Comparison of ENCODE assay signal across 8 mouse cellular contexts in genomic region chr6:83913710-83914109, GRCm38 (mm10). TPM values are rescaled to one million over a fixed set of nuclear protein-coding genes. Genes with fewer than 3 reads are reported as not detected.
DNase-seq lines count a peak whose midpoint lies in the region; ATAC-seq and TF ChIP-seq lines count a peak whose summit lies in the region.

No protein-coding gene starts in this region.

- H3K79me2 ChIP-seq in CH12.LX (replicated peaks; ENCODE audit: control insufficient read depth, extremely low read depth, insufficient read depth, poor library complexity, severe bottlenecking): peaks cover 25% of the 10 kb centered on the region

- DNase-seq in heart, adult 18-20 months: peak; percentile 10 to 24
- no peak for DNase-seq in heart, postnatal 25 days (ENCODE audit: low spot score)
- DNase-seq in CH12.LX (ENCODE audit: extremely low read depth): no peak
- DNase-seq in limb, embryonic 10.5 days (ENCODE audit: low spot score): no peak
- DNase-seq in stomach, postnatal 0 days (ENCODE audit: low spot score): no peak
- DNase-seq in gastrocnemius, postnatal 36 days: no peak

- no peak for TF ChIP-seq RAD21 in CH12.LX (IDR thresholded peaks at IDR 0.05; ENCODE audit: low read depth, low read length)

- no peak for TF ChIP-seq CTCF in CH12.LX (conservative IDR thresholded peaks at IDR 0.05 in 1 of 2, IDR thresholded peaks at IDR 0.05 in 1 of 2; ENCODE audit: low read depth in 2 of 2, low read length in 2 of 2)
- no peak for TF ChIP-seq CTCF in stomach, postnatal 0 days (IDR thresholded peaks at IDR 0.05; ENCODE audit: low read depth)

- no peak overlapping the region for H3K27ac ChIP-seq in CH12.LX (ENCODE audit: insufficient read depth, low read depth)
- H3K27ac ChIP-seq in limb, embryonic 10.5 days: no peak overlapping the region
- no peak overlapping the region for H3K27ac ChIP-seq in stomach, postnatal 0 days (replicated peaks)

- TF ChIP-seq POLR2A in CH12.LX (IDR thresholded peaks at IDR 0.05; ENCODE audit: low read depth, low read length): no peak

- peak overlapping the region; percentile 18; the same call in 1 of the 2 replicates for H3K4me2 ChIP-seq in CH12.LX (ENCODE audit: insufficient read depth, low read depth, poor library complexity, severe bottlenecking)
- no peak overlapping the region for H3K4me2 ChIP-seq in stomach, postnatal 0 days (replicated peaks; ENCODE audit: low read depth)

- no peak overlapping the region for H3K9ac ChIP-seq in CH12.LX (ENCODE audit: insufficient read depth, low read depth)
- H3K9ac ChIP-seq in stomach, postnatal 0 days (ENCODE audit: low read length): no peak overlapping the region

- peaks cover 0 to 5% of the 10 kb centered on the region in 2 experiments; a peak in 2 of 4 replicates for H3K4me1 ChIP-seq in CH12.LX (ENCODE audit: control insufficient read depth in 1 of 2, insufficient read depth in 2 of 2)
- no peaks in the 10 kb centered on the region for H3K4me1 ChIP-seq in limb, embryonic 10.5 days
- no peaks in the 10 kb centered on the region for H3K4me1 ChIP-seq in stomach, postnatal 0 days (replicated peaks; ENCODE audit: control insufficient read depth, insufficient read depth)

- dilution Hi-C loops in CH12.LX (cut with MboI; ENCODE audit: extremely low pct_ligation_motif_present, extremely low pct_unique_long_range_greater_than_20kb, low sequenced_read_pairs): no loop called here

- intact Hi-C loops in heart, postnatal 25 days (cut with DNase I): no loop called here
- intact Hi-C loops in gastrocnemius, postnatal 36 days (cut with DNase I): loop anchor here (5.0 kb wide), 2 partner anchors 36 to 156 kb away; no protein-coding TSS in a partner anchor

- in situ Hi-C loops in CH12.LX (cut with MboI; ENCODE audit: low pct_ligation_motif_present, low pct_unique_long_range_greater_than_20kb, low sequenced_read_pairs): loop anchor here (5.0 kb wide), 1 partner anchor 36 kb away; no protein-coding TSS in a partner anchor

- H3K4me3 ChIP-seq in CH12.LX (replicated peaks in 1 of 3; ENCODE audit: low read depth in 2 of 3, low read length in 2 of 3, poor library complexity in 1 of 3): no peak overlapping the region
- peak overlapping the region; percentile 99; the same call in 1 of the 2 replicates for H3K4me3 ChIP-seq in limb, embryonic 10.5 days
- no peak overlapping the region for H3K4me3 ChIP-seq in stomach, postnatal 0 days (ENCODE audit: low read depth, low read length)

- 45% methylated on average over 4 of the region's 4 CpGs for WGBS in limb, embryonic 10.5 days
- WGBS in stomach, postnatal 0 days: 33% methylated on average over 4 of the region's 4 CpGs

- peak; percentile 20 for ATAC-seq in erythroid progenitor cell, adult 5-6 weeks (replicated peaks; ENCODE audit: low FRiP score, poor library complexity, severe bottlenecking)
- ATAC-seq in stomach, postnatal 0 days (ENCODE audit: low FRiP score, low TSS enrichment): peak; percentile 6; the same call in 1 of the 2 replicates
- ATAC-seq in activated CD4-positive, CD25-positive, alpha-beta regulatory T cell, adult 4 months: no peak

- no peaks in the 10 kb centered on the region for H3K27me3 ChIP-seq in CH12.LX (replicated peaks)
- no peaks in the 10 kb centered on the region for H3K27me3 ChIP-seq in limb, embryonic 10.5 days (ENCODE audit: low read depth, poor library complexity, severe bottlenecking)
- H3K27me3 ChIP-seq in stomach, postnatal 0 days (ENCODE audit: control insufficient read depth, insufficient read depth, low read length): no peaks in the 10 kb centered on the region

- H3K36me3 ChIP-seq in CH12.LX (replicated peaks in 1 of 2; ENCODE audit: control insufficient read depth in 1 of 2, insufficient read depth in 1 of 2, low read length in 1 of 2): no peaks in the 10 kb centered on the region
- no peaks in the 10 kb centered on the region for H3K36me3 ChIP-seq in limb, embryonic 10.5 days
- H3K36me3 ChIP-seq in stomach, postnatal 0 days (ENCODE audit: control insufficient read depth, insufficient read depth, low read length): no peaks in the 10 kb centered on the region

- TF ChIP-seq EP300 in CH12.LX (IDR thresholded peaks at IDR 0.05; ENCODE audit: low read length): no peak
- TF ChIP-seq EP300 in stomach, postnatal 0 days (optimal IDR thresholded peaks at IDR 0.05): no peak

- H3K9me3 ChIP-seq in CH12.LX (replicated peaks; ENCODE audit: low read length): no peaks in the 10 kb centered on the region
- no peaks in the 10 kb centered on the region for H3K9me3 ChIP-seq in limb, embryonic 10.5 days (replicated peaks)
- no peaks in the 10 kb centered on the region for H3K9me3 ChIP-seq in stomach, postnatal 0 days (ENCODE audit: control insufficient read depth, low read length)

TF ChIP-seq in CH12.LX, 34 proteins besides CTCF, POLR2A, EP300 and RAD21:
- TF ChIP-seq POLR2AphosphoS2 (IDR thresholded peaks at IDR 0.05; ENCODE audit: low read depth, low read length) (no peak), USF1 (IDR thresholded peaks at IDR 0.05; ENCODE audit: low read depth, low read length) (no peak), GABPA (IDR thresholded peaks at IDR 0.05; ENCODE audit: insufficient replicate concordance, low read depth, low read length) (no peak), E2F4 (IDR thresholded peaks at IDR 0.05; ENCODE audit: insufficient replicate concordance, low read depth, low read length) (no peak), CHD1 (IDR thresholded peaks at IDR 0.05; ENCODE audit: low read depth, low read length) (no peak), NRF1 (IDR thresholded peaks at IDR 0.05; ENCODE audit: low read depth, low read length) (no peak), USF2 (conservative IDR thresholded peaks at IDR 0.05; ENCODE audit: low read depth, low read length) (no peak), ETS1 (conservative IDR thresholded peaks at IDR 0.05; ENCODE audit: low read depth, low read length) (no peak), ZKSCAN1 (IDR thresholded peaks at IDR 0.05; ENCODE audit: borderline replicate concordance, low read depth, low read length) (no peak), TBP (conservative IDR thresholded peaks at IDR 0.05; ENCODE audit: low read depth, low read length) (no peak), KAT2A (IDR thresholded peaks at IDR 0.05; ENCODE audit: insufficient replicate concordance, low read length) (no peak), ZNF384 (IDR thresholded peaks at IDR 0.05; ENCODE audit: low read depth, low read length) (no peak), TCF12 (IDR thresholded peaks at IDR 0.05; ENCODE audit: low read depth, low read length) (no peak), MAZ (IDR thresholded peaks at IDR 0.05; ENCODE audit: low read depth, low read length) (no peak), BHLHE40 (IDR thresholded peaks at IDR 0.05; ENCODE audit: low read depth, low read length) (no peak), UBTF (IDR thresholded peaks at IDR 0.05; ENCODE audit: low read depth, low read length) (no peak), MYC (IDR thresholded peaks at IDR 0.05; ENCODE audit: low read depth, low read length) (no peak), JUN (IDR thresholded peaks at IDR 0.05; ENCODE audit: insufficient read depth, low read depth, low read length) (no peak), HCFC1 (IDR thresholded peaks at IDR 0.05; ENCODE audit: low read depth, low read length) (no peak)

RNA-seq across cellular contexts. Expression of gene Zfp638, which starts 46.8 kb away (rescaled TPM):
- 10 to 100 TPM; 54.3 to 54.4 TPM for total RNA-seq in heart, adult 18-20 months (2021)
- 10 to 100 TPM; 51.2 to 56.2 TPM for total RNA-seq in heart, postnatal 25 days (2021)
- total RNA-seq in CH12.LX (2012; rRNA removed) (48.0 and 57.7 TPM in 2 replicates), CH12.LX (2014; rRNA removed) (57.3 and 85.0 TPM in 2 replicates)
- polyA plus RNA-seq in CH12.LX (2012; ENCODE audit: insufficient read length, low read depth): 42.1 and 51.3 TPM in 2 replicates
- total RNA-seq in erythroid progenitor cell, adult 5-6 weeks (2015; ENCODE audit: low replicate concordance): 51.6 and 71.0 TPM in 2 replicates
- 62.9 and 115 TPM in 2 replicates for total RNA-seq in erythroid progenitor cell, adult 5-6 weeks (2017; ENCODE audit: low replicate concordance)
- polyA plus RNA-seq in limb, embryonic 10.5 days (2016; fragmentation: Nextera tagmentation; extraction: Ambion mirVana): 59.7 and 69.6 TPM in 2 replicates
- polyA plus RNA-seq in stomach, postnatal 0 days (2015; fragmentation: Nextera tagmentation; extraction: Ambion mirVana): 19.9 and 21.1 TPM in 2 replicates
- polyA plus RNA-seq in activated CD4-positive, CD25-positive, alpha-beta regulatory T cell, adult 4 months (2017; shearing (Covaris generic)): 100 to 1,000 TPM; 114 to 116 TPM
- total RNA-seq in gastrocnemius, postnatal 36 days (2021): 10 to 100 TPM; 35.9 to 36.9 TPM

Comparison
In these comparisons a context has a peak if more than half of its experiments do, and no peak if none do; other contexts are left out.
1. DNase-seq: peak in heart, adult 18-20 months (2 of 2); none in heart, postnatal 25 days (single experiment), CH12.LX (single experiment), limb, embryonic 10.5 days (single experiment), stomach, postnatal 0 days (single experiment) and gastrocnemius, postnatal 36 days (0 of 2).